Mouse (Mus musculus): ENCODE data around the gene Drd2.
A peak's percentile ranks its signal among the peaks of the same experiment; 100 is the strongest.

Drd2 gene

DNA sequence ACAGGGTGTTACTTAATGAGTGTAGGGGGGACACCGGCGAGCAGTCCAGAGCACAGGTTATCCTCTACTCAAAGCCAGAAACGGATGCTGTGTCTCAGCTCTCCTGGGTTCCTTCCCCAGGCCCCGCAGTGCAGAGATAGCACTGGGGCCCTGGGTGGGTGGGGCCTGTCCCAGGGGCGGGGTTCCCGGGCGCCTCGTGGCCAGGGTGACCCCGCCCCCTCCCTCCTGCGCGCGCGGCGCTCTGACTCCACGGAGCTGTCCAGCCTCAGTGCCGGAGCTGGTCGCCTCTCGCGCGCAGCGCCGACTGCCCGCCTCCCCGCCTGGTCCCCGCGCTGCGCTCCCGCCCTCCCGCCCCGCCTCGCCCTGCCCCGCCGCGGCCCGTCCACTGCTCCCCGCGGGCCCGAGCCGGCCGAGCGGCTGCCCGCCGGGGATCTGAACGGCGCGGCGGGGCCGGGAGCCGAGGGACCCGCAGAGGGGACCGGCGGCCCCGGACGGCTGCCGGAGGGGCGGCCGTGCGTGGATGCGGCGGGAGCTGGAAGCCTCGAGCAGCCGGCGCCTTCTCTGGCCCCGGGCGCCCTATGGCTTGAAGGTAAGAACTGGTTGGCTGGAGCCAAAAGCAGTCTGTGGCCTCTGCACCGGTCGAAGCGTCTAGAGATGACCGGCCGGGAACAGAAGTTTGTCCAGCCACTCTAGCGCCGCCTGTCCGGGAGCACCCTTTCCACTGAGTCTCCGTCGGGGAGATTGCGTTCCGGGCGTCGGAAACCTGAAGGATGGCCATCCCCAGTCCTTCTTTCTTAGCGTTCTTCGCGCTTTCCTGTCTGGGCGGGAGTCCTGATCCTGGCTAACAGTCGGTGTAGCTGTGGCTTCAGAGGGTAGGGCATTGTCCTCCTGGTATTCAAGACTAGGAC, at the start of gene Drd2:
TSS of gene Drd2 (plus strand) at position 492 of the 908 bp plus-strand sequence.
- no peak for DNase-seq

DNA sequence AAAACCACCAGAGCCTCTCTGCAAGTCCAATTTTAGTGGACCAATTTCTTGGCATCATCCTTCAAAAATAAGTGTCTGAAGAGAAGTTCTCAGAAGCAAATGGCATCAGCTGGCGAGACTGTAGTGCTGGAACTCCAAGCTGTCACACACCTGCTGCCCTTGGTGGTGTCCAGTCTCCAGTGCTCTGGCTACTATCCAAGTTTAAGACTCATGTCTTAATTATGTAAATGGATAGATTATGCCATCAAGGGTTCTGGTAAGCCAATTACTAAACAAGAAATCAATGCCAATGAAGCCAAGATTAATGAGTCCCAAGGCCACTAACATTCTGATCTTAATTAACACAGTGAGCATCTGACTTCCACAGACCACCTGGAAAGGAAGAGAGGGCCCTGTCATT, 45.3 kb upstream of the Drd2 start:
- DNase-seq = no peak

DNA sequence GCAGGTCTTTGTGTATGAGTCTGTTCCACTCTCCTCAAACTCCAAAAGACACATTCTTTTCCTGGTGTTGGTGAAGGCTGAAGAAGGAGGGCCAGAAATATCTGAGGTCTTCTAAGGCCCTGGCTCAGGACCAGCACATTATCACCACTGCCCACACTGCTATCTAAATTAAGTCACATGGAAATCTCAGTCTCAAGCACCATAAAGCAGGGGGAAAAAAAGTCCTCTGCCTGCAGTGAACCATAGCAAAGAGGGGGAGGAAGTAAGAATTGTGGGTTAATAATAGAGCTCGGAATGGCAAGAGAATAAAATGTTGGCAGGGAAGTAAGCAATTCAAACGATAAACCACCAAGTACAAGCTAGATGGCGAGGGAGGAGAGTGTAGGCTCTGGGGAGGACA, 32.9 kb upstream of the Drd2 start:
- DNase-seq = no peak

DNA sequence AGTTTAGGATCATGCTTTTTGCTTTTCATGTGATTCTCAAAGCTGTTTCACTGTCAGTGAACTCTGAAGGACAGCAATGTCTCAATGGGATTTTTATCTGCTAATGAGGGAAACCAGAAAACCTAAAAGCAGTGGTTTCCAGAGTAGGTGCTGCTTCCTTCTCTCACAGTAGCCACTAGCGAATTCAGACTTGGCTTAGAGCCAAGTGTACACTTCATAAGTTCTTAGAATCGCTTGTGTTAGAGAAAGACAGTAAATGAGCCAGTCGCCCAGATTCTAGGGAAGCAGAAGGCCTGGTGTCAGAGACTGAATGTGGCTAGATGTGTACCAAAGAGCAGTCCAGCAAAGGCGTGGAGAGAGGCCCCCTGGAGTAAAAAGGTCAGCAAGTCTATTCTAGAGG, 29.6 kb upstream of the Drd2 start:
- no peak for DNase-seq

DNA sequence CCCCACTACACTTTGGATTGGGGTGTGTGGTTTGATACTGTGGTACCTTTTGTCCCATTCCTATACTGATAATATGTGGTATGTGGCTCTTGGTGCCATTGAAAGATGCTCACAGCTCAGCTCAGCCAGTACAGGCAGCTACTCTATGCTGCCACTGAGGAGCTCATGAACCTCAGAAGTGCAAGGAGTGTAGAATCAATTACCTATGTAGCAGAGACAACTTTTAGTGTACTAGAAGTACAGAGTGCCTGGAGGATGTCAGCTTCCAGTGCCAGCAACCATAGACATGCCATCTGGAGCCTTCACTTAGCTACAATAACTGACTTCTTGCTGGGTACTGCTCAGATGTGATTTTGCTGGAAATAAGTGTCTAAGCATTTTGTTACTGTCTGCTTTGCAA, 21.8 kb upstream of the Drd2 start:
- DNase-seq = no peak

DNA sequence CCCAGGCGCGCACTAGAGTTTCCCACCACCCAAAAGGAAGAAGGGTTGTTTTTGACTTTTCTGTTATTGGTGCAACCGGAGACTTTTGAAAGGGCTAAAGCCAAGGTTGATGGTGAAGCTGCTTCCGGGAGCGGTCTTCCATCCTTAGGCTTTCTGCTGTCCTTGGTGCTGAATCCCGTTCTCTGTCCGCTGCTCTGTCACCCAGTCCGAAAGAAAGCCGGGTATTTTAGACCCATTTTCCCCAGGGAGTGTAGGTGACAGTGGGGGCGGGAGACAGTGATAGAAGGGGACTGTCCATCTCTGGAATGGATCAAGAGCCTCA, 578 bp downstream of the Drd2 start:
- DNase-seq = no peak

DNA sequence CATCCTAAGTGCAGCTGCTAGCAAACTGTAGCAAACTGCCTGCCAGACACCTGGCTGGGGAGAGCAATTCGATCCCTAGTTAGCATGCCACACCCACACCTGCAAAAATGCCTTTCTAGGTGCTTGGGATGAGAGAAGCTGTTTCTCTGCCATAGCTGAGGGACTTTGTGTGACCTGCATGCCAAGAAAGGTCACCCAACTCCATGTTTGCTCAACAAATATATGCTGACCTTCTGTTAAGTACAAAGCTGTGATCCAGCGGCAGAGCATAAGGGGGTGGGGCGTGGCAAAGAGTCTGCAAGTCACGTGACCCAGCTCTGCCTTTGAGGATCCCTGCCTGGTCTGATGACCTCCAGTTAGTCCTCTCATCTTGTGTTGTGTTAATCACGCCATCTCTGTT, 25.3 kb downstream of the Drd2 start:
- no peak for DNase-seq

DNA sequence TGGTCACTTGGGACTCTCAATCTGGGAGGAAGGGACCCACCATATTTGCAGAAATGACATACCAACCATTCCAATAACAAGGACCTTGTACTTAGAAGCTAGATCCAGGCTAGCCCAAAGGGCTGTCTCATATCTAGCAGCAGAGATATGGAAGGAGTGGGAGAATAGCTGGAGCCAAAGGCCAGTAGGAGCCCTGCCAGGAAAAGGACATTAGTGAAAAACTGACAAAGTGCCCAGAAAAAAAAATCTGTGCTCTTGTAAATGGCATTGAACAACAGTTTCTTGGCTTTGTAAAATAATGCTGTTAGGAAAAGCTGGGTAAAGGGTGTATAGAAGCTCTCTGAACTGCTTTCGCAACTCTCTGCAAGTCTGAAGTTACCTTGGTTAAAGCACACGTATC, 33.5 kb downstream of the Drd2 start:
- DNase-seq = no peak

DNA sequence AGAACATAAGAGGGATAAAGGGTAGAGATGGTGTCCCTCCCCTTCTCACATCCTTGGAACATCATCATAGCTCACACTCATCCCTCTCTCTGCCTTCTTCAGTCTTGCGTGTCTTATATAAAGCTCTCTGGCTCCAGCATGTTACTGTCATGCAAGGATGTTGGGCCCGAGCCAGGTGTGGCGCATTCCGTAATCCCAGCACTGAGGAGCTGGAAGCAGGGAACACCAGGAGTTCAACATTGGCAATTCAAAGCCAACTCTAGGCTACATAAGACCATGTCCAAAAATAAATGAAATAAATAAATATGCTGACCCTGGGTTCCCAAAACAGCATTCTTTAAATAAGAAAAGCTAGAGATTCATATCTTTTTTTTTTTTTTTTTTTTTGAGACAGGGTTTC, 39.5 kb downstream of the Drd2 start:
- no peak for DNase-seq

DNA sequence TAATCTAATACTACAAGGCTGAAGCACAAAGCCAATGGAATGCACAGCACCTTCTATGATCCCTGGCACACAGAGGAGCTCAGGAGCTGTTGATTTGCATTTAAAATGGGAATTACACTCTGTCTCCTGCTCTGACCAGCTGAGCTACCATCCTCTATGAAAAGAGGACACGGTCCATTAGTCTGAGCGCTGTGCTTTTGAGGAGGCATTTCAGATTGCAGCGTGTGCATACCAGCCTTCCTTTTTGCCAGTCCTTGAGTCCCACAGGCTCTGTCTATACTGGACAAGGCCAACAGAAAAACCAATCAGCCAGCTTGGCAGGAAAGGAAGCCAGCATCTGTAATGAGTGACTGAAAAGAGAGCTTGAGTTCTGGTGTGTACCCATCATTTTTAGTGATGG, 43.6 kb downstream of the Drd2 start:
- DNase-seq = no peak

DNA sequence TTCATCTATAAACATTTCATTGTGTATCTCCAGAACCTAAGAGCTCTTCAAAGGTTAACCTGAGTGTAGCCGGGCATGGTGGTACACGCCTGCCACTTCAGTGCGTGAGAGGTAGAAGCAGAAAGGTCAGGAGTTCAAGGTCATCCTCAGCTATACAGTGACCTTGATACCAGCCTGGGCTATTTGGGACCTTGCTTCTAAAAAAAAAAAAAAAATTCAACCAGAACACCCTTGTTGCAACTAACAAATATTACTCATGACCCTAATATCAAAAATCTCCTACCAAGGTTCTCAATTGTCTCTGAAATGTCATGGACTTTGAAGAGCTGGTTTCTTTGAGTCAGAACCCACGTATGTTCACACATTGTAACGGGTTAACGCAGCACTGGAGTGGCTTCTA, 44.4 kb downstream of the Drd2 start:
- no peak for DNase-seq

DNA sequence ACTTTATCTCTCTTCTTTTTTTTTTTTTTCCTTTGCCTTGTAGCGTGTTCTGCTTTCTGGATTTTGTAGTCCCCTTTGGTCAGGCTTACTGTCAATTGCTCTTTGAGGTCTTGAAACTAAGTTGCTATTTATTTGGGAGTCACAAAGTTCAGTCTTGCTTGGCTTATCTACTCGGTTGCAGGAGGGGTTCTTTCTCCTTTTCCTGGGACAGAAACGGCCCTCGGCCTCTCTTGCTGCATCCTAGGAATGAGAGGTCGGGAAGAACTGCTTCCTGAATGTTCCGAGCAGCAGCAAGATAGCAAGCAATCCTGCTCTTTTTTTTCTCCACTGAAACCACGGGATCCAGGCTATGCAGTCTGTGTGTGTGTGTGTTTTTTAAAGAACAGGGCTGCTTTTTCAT, 44.9 kb downstream of the Drd2 start:
- no peak for DNase-seq

DNA sequence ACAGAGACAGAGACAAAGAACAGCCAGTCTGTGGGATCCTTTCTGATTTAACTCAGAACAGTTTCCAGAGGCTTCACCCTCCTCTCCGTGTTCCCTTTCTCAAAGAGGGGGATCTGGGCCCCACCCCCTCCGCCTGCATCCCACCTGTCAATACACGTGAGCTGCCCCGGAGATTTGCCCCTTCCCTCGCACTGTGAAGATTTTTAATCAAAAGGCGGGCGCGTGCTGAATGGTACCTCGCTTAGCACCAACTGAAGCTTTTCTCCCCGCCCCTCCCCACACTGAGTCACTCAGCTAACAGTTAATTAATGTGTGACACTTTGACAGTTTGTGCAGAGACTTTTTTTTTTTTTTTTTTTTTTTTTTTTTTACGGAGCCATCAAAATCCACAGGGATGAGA, 45.7 kb downstream of the Drd2 start:
- DNase-seq = no peak

DNA sequence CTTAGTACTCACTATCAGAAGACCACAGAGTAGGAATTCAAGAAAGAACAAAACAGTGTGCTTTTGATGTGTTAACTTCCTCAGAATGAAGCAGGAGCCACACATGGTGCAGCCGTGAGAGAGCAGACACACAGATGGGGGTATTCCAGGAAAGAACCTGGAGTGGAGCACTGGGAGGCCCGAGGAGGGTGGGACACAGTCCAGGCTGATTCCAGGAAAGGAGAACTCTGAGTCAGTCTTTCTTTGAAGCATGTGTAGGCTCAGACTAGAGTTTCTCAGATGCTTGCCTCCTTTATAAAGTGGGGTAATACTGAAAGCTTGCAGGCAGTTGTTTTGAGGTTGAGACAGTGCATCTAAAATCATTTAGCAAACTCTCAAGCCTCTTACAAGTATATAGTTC, 51.8 kb downstream of the Drd2 start:
- no peak for DNase-seq

DNA sequence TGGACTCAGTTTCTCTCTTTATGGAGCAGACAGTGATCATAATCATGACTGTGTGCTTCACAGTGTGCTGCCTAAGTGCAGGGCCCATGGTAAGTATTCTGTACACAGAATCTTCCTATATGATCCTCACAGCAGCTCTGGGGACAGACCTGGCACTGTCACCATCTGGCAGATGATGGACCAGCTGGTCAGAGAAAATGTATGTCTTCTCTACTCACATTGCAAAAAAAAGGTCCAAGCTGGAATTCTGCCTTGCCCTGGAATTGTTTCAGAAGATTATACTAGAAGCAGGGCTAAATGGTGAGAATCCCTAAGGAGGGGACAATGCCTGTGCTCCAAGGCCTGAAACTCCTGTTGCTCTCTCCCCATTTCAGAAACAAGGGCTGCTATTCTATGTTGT, 55.6 kb downstream of the Drd2 start:
- no peak for DNase-seq

DNA sequence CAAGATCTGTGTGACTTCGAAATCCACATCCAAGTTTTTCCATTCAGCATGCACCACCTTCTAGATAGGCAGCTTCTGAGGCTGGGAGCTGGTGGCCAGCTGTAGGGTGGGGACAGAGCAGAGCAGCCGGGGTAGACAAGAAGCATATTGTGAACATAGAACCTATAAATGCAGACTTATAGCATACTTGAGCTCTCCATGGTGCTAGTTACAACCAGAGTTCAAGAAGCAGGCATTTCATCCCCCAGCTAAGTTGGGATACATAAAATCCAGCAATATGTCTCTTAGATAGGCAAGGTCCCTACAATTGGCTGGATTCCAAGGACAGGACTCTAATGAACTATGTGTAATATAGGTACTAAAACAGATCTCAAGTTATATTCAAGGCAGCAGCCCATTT, 63.3 kb downstream of the Drd2 start:
- no peak for DNase-seq

DNA sequence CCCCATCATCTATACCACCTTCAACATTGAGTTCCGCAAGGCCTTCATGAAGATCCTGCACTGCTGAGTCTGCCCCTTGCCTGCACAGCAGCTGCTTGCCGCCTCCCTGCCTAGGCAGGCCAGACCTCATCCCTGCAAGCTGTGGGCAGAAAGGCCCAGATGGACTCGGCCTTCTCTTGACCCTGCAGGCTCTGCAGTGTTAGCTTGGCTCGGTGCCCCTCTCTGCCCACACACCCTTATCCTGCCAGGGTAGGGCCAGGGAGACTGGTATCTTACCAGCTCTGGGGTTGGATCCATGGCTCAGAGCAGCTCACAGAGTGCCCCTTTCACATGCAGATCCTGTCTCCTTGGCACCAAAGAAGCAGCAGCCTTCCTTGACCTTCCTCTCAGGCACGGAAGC, 66.6 kb downstream of the Drd2 start:
- no peak for DNase-seq

DNA sequence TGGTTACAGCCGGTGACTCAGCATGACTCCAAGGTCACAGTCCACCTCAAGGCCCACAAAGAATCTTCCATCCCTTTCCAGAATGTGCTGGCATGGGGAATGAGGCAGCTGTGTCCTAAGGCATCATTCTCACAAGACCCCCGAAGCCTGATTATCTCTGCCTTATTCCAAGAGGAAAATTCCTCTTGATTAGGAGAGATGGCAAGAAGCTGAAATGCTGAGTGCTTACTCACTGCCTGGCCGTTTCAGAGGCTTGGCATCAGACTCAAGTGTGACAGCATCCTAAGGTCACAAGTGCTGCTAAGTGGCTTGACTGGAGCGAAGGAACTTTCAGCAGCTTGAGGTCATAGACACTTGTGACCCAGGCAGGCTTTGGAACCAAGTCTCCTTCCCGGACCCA, 70.2 kb downstream of the Drd2 start:
- DNase-seq = no peak

DNA sequence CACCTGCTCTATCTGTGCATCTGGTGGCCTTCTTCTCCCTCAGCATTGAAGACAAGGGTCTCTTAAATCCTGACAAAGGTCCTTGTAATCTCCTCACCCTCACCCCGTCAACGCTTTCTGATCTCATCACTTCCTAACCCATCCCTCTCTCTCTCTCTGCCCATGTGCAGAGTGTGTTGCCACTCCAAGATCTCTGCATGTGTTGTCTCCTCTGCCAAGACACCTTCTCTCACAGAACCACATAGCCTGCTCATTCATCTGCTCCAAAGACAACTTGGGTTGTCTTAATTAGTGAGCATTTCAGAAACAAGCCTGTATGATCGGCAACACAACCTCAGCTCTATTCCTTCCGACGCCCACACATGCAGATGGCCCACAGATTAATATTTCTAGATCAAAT, 83.4 kb downstream of the Drd2 start:
- DNase-seq = no peak

DNA sequence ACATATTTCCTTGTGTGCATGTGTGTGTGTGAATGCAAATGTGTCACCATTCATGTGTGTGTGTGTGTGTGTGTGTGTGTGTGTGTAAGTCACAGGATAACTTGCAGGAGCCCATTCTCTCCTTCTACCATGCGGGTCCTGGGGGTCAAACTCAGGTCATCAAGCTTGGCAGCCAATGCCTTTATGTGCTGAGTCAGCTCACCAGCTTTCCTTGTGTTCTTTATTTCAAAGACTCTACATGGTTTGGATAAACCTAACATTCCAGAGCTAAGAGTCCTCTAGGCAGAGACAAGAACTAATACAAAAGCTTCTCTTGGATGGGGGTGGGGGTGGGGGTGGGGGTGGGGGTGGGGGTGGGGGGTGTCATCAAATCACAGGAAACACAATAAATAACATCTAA, 85.2 kb downstream of the Drd2 start:
- DNase-seq = no peak

DNA sequence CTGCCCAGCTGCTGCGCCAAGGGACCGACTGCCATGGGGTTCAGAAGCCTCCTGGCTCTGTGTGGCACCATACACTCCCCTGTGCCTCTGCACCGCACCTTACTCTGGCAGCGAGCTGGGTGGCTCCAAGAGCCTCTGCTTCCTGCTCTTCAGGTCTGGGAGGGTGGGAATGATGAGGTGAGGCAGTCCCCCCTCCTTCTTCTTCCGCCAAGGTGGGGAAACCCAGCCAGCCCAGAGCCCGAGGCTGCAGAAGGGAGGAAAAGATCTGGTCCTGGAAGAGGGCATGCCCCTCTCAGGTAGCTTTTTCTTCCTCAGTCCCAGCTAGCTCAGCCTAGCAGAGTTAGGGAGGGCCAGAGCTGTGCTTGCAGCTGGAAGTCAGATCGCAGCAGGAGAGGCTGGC, 86.5 kb downstream of the Drd2 start, which contains the start of gene Ankk1:
TSS of gene Ankk1 (minus strand) at position 101 of the 400 bp plus-strand sequence.
- no peak for DNase-seq

DNA sequence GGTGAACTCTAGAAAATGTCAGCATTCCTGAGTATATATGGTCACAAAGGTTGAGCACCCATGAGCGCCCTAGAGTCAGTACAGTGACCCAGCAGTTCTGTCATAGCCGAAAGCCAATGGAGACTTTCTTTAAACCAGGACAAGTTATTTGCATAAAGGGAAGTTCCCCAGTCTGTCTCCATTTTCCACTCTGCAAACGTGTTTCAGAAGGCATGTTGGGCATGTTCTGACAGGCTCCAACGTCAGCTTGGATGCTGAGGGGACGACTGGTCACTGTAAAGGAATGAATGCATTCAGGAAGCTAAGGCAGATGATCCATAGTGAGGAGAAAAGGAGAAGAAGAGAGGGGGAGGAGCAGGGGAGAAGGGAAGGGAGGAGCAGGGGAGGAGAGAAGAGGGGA, 87.1 kb downstream of the Drd2 start:
- no peak for DNase-seq

DNA sequence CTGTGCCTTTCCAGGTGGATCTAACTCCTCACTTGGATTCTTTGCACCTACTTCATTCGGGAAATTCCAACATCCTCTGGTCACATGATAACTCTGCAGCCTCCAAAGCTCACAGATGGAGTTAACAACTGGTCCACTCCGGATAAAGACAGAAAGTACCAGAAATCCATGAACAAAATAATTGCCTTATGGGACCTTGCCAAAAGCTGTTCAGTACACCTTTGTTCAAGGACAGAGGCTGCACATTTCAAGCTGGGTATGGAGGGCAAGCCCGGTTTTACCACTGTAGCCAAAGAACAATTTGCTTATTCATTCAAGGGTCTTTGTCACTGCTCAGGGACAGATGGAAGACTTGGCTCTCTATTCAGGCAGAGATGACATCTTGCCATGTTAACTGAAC, 102.2 kb downstream of the Drd2 start:
- DNase-seq = peak; percentile 26

DNA sequence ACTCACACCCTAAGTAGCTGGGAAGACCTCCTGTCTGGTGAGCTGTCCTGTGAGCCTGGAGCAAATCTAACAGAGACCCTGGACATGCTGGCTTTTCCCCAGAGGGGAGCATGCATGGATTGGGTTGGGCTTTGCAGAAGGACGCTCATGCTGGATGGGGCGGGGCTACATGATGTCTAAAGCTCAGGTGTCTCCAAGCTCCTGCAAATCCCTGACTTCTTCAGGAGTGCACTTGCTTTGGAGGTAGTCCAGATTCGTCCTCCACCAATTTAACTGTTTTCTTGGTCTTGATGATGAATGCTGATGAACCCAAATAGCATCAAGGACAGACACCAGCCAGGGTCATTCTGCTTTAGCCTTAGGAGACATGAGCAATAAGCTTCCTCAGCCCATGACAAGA, 110.1 kb downstream of the Drd2 start:
- no peak for DNase-seq

DNA sequence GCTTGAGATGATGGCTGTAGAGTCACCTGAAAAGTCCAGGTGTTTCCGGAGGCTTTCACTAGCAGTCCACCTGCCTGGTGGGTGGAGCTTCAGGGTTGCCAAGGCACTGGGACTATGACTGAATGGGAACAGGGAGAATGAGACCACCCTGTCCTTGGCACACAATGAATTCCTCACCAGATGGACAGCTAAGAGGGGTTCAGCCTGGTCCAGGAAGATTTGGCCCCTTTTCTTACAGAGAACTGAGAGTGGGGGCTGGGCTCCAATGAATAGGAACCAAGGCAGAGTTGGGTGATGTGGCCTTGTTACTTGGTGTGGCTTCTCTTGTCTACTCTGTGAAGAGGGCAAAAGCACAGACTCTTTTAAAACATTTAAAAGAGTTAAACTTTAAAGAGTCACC, 112.0 kb downstream of the Drd2 start:
- no peak for DNase-seq

All from layer of hippocampus, adult 9-11 months (tissue).